Mouse (Mus musculus) heart, adult 9 months (tissue): ENCODE measurements around the gene Vrk1.

Experiments used
- DNase-seq, 2 experiments: peaks; one replicate each; pipeline ENCODE4 v3.0.0; 2022; ENCODE audit warnings: low spot score in 2 of 2

Vrk1 gene

DNA sequence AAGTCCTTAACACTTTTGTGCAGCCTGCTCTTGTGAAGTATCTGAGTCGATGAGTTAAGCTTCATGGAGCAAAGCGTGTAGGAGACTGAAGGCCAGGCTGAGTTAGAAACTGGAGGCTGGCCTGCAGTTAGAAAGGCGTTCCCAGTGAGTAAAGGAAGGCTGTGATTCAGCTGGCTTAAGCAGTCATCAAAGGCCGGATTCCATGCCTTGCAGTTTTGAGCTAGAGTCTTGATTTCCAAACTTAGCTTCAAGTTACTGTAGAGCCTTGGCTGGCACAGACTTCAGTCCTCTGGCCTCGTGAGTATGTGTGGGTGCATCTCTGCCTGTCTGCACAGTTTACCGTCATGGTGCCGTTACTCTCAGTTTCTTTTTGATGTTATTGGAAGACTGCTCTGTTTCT, 42.2 kb downstream of the Vrk1 start:
- no peak for DNase-seq

DNA sequence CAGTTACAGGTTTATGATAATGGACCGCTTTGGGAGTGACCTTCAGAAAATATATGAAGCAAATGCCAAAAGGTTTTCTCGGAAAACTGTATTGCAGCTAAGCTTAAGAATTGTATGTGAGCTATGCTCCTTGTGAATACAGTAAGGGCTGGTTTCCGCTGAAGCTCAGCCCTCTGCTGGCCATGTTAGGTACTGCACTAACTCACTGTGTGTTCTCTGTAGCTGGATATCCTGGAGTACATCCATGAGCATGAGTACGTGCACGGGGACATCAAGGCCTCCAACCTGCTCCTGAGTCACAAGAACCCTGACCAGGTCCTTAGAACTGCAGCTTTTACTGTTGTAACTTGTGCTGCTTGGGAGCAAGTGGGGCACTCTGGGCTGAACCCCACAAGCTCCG, 45.8 kb downstream of the Vrk1 start:
- peak; percentile 23 to 61 for DNase-seq

DNA sequence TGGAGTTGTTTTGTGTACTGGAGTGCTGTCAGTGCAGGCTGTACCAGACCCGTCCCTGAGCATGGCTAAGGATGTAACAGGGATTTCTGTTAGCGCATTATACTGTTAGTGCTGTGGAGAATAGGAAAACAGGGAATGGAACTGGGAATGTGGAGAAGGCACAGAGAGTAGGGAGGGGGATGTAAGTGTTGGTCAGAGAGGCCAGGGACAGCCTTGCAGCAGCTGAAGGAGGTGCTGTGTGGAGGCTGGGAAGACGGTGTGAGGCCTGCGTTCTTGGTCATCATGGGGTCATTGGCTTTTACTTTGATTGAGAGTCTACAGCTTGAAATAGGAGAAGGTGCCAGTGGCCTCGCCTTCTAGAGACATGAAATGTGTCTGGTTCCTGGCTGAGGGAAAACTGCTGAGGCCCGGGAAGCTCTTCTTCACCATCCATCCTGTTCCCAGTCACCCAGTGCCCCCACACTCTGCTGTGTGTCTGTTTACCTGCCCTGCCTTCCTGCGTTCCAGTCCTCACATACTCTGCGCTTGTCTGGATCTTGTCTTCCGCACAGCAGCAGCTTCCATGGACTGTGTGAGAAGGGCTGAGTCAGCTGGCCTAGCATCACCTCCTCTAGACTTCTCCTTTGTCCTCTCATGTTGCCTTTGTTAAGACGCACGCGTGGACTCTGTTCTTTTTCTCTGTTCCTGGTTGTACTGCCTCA, 50.0 kb downstream of the Vrk1 start:
- no peak for DNase-seq

DNA sequence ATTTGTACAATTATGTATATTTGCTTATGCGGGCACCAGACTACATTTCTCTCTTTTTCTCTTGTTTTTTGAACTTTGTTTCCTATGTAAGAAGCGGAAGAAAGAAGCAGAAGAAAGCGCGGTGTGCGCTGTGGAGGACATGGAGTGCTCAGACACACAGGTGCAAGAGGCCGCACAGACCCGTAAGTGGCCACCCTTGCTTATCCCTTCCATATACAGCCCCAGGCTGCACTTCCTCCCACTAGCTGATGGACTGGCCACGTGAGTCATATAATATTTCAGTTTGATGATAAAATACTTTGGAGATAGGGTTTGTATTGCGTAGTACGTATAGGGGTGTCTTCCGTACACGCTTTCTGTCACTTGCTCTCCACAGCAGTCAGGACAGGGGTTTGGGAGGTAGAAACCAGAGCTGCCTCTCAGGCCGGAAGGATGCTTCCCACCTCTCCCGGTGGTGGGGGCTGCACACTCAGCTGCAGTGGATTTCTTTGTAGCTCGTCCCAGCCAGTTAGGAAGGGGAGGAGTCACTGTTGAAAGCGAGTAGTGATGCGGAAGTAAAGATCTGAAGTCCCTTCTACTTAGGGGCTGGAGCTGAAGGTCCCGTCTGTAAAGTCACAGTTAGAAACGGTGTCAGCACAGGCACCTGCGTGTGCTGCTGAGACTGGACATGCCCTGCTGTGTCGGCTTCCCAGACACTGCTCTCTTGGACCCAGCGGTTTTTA, 60.6 kb downstream of the Vrk1 start:
- no peak for DNase-seq

DNA sequence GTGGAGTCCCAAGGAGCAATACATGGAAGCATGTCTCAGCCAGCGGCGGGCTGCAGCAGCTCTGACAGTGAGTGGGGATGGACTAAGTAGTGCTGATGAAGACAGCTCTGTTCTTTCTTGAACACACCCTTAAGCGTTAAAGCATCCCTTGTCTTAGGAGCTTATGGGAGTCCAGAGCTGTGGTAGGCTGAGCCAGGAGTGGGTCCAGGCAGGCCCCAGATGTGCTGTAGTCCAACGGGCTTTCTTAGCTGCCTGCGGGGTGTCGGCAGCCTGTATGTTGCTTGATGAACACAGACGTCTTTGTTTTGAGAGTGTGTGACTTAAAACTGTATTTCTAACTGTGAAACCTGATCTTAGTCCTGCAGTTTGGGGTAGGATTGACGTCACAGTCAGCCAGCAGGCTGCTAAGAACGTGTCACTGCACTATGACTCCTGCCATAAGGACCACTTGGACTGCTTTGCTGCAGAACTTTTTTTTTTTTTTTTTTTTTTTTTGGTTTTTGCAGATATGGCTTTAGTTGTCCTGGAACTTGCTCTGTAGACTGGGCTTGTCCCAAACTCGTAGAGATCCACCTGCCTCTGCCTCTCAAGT, 61.6 kb downstream of the Vrk1 start:
- DNase-seq, result no peak

DNA sequence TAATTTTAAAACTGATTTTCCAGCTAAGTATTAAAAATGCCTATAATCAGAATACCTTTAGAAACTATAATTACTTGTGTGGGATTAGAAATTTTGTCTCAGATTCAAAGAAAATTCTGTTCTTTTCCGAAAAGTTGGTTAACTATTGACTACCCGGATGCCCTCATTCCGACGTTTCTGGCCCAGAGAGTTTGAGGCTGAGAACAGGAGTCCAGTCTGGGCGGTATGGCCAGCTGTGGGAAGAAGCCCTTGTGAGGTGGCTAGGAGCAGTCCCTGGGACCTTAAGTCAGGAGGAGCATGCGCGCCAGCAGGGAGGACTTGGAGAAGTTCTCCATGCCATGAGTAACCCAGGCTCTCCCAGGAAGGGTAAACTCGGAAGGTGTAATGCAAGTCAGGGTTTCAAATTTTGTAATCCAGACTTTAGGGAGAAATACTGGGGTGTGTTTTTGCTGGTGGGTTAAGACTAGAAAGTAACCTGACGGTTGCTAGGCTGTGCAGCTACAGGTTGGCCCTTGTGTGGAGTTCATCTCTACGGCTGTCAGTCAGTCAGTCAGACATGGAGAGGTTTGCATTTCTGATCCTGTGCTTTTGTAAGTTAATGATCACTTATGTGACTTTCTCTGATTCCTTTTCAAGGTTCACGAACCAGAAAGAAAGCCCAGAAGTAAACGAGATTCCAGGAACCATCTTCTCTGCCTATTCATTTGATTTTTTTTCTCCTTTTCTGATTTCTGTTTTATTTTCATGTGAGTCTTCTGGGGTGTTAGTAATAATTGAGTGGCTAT, 64.5 kb downstream of the Vrk1 start:
- DNase-seq, result no peak

DNA sequence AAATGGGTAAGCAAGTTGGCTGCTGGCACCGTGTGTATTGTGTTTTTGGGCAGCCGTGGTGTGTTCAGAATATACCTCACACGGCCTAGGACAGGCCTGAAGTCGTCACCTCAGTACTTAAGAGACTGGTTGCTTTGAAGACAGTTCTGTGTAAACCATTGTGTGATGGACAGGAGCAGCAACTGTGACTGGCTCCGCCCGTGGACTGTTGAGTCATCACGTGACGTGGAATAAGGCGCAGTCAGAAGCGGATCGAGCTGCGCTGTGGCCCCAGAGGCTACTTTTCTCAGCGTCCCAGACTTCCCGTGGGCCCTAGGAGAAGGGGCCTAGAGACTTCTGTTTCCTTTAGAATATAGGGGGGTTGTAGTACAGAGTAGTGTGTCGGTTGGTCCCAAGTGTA, 66.1 kb downstream of the Vrk1 start:
- no peak for DNase-seq

DNA sequence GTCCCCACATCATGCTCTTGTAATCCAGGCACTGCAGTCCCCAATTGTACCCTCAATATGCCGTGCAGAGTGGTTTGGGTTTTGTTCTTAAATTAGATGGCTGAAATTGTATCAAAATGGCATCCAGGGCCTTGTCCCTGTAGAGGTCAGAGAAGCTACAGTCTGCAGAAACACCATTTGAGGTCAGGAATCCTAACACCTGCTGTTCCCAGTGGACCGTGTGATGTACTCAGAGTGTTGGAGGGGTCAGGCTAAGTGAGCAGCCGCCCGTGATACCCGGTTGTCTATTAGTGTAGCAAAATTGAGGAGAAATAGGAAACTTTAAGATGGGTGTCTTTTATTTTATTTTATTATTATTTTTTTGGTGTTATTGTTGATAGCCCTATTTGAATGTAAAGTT, 70.5 kb downstream of the Vrk1 start:
- DNase-seq, result no peak

DNA sequence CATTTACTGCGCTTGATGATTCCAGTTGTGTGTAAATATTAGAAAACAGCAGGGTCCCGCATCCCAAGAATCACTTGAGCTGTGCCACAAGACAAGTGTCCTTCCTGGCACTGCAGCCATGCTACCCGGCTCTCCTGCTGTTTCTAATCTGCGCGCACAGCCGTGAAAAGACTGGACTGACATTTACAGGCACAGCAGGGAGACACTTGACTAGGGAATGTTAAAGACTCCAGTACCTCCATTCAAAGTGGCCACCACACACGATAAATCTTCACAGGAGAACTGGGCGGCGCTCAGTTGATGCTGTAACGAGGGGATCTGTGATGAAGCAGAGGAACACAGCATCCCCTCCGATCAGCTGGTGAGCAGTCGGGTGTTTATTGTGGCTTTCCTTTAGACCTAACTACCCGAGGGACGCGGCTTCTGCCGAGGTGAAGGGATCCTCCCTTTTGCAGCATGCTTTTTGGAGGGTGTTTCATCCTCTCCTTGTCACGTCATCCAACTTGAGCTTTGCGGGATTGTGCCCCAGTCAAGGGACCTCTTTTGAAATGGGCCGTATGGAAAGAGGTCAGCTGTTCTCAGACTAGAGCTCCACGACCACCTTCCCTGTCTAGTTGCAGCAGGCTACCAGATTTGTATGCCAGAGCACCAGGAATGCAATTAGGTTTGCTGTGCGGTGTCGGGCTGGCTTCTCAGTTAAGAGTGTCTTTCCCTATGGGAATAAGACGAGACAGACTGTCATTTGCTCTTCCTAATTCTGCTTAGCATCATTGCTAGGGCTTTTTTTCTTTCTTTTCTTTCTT, 71.1 kb downstream of the Vrk1 start:
- DNase-seq, result no peak

DNA sequence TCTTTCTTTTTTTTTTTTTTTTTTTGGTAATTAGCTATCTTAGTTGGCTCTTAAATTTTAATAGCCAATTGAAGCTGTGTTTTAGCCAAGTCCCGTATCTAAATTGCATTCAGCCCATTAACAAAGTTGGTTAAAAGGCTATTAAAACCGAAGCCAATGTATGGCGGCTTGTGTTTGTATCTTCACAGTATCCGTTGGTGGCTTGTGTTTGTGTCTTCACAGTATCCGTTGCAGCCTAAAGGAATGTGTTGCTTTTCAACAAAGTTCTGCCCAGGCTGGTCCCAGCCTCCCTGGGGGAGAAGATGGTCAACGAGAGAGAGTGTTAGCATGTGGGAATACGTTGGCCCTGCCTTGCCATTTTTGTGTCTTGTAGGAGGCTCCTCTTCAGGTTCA, 71.7 kb downstream of the Vrk1 start:
- no peak for DNase-seq

DNA sequence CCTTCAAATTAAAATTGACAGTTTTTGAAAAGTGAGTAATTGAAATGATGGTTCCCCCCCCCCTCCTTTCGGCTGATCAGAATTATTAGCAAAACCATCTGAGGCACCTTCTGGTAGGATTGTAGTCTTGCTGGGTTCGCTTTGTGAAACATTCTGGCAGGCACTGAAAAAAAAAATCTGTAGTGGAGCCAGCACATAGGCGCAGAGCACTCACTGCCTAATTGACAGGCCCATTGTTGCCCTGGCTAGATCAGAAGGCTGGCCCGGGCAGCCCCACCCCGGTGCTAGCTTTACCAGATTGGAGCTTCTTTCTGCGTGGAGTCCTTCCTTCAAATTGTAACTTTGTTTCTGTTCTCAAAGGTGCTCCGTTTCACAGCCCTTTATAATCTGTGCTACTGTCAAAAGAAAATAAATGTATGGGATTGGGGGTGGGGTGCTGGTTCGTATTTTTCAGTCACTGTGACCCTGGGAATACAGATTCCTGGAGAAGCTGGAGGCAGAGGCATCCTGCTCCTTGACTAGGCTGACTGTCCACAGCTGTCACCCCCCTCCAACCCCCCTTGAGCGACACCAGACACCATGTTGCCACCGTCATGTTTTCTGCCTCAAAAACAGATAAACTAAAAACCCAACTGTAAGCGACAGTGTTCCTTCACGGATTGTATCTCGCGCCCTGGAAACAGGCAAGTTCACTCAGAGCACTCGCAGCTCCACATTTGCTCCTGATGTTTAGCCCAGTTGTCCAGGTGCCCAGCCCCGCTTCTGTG, 72.3 kb downstream of the Vrk1 start:
- DNase-seq, result no peak

DNA sequence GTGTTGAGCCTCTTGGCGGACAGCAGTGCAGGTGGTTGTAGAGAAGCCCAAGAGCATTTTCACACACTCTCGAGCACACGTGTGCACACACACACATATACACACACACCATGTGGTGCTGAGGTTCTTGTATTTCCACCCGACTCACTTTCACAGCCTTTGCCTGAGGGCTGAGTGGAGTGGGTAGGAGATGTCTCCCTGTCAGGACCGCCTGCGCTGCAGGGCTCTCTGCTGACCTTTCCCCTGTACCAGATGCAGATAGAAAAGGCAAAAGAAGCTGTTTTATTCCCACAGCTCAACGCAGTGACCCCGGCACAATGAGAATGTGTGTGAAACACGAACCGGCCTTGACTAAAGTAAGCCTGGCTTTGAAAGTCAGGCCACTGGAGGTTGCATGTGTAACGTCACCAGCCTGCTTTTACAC, 72.9 kb downstream of the Vrk1 start:
- no peak for DNase-seq

DNA sequence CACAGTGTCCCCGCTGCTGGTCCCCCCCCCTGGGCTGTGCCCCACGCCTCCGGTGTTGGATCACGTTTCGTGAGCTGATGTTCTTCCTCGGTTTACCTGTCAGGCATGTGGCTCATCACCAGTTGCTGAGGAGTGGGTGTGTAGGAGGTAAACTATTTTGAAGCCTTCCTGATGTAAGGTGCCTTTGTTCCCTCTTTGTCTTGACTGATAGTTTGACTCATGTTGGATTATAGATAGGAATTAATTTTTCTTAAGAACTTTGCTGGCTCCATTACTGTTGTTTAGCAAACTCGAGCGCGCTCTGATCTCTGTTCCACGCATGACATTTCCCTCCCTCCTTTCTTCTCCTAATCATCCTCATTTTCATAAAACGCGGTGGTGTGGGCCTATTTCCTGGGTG, 74.1 kb downstream of the Vrk1 start:
- no peak for DNase-seq

DNA sequence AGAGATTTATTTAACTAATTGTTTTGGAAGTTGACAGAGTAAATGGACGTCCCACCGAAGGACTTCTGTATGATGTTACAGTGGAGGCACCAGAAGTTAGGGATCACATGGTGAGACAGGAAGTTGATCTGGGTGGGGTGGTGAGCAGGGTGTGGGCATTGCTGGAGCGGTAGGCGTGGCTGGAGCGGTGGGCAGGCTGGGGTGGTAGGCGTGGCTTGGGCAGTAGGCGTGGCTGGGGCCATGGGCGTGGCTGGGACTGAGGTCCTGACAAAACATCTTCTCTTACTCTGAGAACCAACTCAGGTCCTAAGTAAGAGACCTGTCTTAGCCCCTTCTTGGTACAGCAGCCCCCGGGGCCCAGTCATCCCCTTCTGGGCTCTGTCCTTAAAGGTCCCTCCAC, 84.8 kb downstream of the Vrk1 start:
- DNase-seq, result no peak

DNA sequence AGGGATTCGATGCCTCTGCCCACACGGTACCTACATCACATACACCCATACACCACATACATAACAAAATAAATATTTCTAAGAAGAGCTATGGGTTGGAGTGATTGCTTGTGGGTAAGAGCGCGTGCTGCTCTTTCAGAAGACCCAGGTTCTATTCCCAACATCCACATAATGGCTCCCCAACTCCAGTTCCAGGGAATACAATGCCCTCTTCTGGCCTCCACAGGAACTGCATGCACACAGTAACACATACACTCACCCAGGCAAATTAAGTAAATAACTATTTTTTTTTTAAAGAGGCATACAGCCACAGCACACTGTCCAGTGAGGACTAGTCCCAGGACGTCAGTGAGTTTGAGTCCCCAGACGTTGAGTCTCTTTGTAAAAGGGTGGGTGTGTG, 92.0 kb downstream of the Vrk1 start:
- DNase-seq, result no peak

DNA sequence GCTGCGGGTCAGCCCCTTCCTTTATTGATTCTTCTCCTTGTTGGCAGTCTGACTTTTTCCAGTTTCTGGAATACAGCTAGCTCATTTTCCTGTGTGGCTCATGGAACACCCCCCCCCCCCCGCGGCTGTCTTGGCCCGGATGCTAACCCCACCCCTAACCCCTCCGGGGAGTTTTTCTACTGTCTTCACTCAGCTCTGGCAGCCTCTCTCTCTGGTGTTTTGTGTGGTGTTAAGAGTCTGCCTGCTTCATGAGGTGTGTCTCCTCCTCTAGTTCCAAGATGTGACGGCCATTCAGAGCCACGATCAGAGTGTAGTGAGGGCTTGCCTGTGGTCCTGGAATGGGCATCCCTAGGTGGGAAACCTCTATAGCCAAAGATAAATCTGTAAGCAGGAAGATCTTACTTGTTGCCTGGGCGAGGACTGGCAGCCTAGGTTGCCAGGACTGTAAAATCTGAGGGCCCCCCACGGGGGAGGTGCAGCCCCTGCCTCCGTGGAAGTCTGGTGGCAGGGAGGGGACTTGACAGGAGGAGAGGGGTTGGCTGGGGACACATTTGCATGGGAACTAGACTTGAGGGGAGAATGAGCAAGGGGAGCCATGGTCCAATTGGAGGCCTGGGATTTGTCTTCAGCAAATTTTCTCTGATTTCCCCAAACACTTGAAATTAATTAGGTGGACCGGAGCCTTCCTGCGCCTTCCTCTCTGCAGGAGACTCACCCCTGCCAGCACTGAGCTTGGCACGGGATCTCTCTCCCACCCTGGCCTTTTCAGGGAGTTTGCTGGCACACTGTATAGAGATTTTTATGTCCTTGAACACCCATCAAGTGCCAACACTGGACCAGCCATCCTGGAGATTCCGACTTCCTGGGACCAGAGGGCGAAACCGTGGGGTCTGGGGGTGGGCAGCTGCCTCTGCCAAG, 93.0 kb downstream of the Vrk1 start:
- no peak for DNase-seq

DNA sequence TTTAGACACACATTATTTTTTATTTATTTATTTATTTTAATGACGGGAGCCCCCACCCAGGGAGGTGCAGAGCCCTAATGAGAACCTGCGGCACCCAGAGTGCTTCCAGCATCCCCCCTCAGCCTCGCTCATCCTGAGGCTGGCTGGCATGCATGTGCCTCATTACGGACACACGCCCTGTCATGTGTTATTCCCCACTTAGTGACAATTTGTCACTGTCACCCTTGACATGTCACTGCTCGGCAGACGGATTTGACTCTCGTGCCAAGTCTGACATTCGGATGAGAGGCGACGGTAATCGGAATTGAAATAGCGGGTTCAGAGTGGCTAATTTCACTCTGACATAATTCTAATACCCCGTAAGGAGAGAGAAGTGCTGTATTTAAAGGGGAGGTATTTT, 97.2 kb downstream of the Vrk1 start:
- DNase-seq, result no peak

DNA sequence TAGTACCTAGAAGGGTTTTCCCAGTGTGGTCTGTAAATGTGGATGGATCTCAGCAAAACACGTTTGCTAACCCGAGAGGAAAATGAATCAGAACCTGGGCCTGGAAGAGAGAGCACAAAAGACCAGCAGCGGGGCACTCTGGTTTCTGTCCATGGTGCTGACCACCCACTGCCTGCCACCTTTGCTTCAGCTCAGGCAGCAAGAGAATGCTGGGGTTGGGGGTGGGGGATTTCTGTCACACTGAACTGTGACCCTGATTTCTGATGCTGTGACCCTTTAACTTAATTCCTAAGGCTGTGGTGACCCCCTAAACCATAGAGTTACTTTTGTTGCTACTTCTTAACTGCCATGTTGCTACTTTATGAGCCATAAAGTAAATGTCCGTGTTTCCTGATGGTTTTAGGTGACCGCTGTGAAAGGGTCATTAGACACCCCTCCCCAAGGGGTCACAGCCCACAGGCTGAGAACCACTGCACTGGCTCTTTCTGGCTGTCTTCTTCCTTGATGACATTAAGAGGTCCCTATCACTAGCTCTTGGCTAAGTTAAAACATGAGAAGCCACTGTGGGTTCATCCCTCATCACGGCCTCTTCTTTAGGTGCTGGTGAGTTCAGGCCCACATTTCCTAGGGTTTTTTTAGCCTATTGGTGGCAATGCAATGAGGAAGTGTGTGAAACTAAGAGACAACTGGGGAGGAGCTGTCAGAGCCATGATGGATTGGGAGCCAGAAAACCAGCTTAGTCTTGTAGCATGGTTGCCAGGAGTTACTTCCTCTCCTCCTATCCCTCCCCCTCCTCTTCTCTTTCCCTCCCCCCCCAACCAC, 105.3 kb downstream of the Vrk1 start:
- no peak for DNase-seq

DNA sequence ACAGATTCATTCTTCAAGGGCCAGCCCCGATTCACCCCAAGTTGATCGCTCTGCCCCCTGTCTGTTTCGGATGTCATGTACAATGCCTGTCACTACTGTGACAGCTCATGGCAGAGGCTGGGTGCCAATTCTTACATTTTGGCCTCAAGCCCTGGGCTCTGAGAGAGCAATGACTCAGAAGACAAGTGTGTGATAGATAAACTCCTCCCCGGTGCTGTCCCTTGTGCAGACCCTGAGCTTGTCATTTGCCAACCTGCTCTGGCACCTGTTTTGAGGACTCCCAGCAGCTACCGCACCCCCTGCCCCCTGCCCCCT, 105.8 kb downstream of the Vrk1 start:
- no peak for DNase-seq
